Mouse (Mus musculus): ENCODE measurements around the gene Calb2. TPM values are rescaled to one million over a fixed set of nuclear protein-coding genes. Genes with fewer than 3 reads are reported as not detected.

The Calb2 gene
- polyA plus RNA-seq (2015; fragmentation: Nextera tagmentation; extraction: Ambion mirVana): 0.21 TPM in 1 of 2 replicates, not detected in the other

DNA sequence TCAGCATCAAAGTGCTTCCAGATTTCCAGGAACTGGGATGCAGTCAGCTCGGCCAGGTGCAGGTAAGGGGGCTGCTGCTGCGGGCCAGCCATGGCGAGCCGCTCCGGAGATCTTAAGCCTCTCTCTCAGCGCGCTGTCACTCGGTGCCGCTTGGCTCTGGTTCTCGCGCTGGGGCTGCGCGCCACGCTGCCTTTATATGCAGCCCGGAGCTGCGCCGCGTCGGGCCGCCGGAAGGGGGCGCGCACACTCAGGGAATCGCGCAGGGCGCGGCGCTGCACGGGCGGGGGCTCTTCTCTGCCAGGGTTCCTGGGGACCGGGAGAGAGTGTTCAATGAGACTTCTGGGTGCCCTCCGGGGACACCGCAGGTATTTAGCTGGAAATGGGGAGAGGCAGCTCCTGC lies at the start of gene Calb2:
Gene Calb2, minus strand, starts transcription at position 165 of the 400 bp plus-strand sequence.
- H3K9me3 ChIP-seq (replicated peaks): no peaks in the 10 kb centered on the region
- under 1% methylated on average over 33 of the region's 33 CpGs for WGBS
- H3K27ac ChIP-seq: no peak within 1 kb of the TSS
- H3K4me1 ChIP-seq: peaks cover 7% of the 10 kb centered on the region; the same call in 1 of the 2 replicates
- H3K4me3 ChIP-seq (replicated peaks): 0 out of 2 replicates have a peak within 1 kb of the TSS, but pooled peaks have one; percentile 0
- ATAC-seq (replicated peaks; ENCODE audit: low FRiP score): peak; percentile 71; the same call in 1 of the 2 replicates
- no peaks in the 10 kb centered on the region for H3K36me3 ChIP-seq
- peaks cover 42% of the 10 kb centered on the region for H3K27me3 ChIP-seq
- H3K4me2 ChIP-seq: peak within 1 kb of the TSS; percentile 40
- H3K9ac ChIP-seq: no peak within 1 kb of the TSS

DNA sequence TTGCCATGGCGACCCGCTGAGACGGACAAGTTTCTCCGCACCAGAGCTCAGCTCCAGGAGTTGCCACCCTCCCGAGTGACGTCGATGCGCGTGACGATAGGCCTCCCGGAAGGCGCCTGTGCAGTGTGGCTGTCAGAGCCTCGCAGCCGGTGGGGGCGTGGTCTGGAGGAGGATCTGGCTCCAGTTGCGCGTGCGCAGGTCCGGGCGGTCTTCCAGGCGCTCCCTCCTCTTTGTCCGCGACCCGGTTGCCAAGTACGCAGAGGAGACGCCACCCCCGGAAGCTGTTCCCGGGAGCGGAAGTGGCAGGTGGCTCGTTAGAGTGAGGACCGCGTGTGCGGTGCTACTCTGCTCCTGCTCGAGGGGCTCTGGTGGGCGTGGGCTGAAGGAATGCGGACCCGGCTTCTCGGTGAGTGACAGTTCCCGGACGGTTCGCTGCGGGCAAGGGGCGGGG lies 49.7 kb upstream of the Calb2 start:
- Histone ChIP-seq H3K9me3 (replicated peaks) (no peaks in the 10 kb centered on the region), H3K27me3 (no peaks in the 10 kb centered on the region; the same call in 1 of the 2 replicates), H3K4me2 (peak overlapping the region; percentile 84), H3K4me3 (replicated peaks) (peak overlapping the region; percentile 77), H3K27ac (peak overlapping the region; percentile 67), H3K36me3 (peaks cover 21% of the 10 kb centered on the region), H3K9ac (peak overlapping the region; percentile 41), H3K4me1 (peaks cover 16% of the 10 kb centered on the region)
- WGBS: under 1% methylated on average over 43 of the region's 43 CpGs
- peak; percentile 99 for ATAC-seq (replicated peaks; ENCODE audit: low FRiP score)

DNA sequence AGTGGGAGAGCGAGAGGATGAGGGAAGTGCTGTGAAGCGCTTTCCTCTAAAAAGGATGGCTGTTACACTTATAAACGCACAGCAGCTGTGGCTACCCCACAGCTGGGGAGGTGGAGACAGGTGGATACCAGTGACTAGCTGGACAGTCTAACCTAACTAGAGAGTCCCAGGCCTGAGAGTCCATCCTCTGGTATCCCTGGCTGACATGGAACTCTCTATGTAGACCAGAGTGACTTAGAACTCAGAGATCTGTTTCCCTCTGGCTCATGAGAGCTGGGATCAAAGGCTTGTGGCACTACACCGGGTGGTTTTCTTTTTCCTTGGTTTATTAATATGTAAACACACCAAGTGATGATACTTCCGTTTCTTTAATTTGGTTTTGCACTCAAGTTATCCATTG lies 49.2 kb upstream of the Calb2 start:
- H3K9ac ChIP-seq: no peak overlapping the region

DNA sequence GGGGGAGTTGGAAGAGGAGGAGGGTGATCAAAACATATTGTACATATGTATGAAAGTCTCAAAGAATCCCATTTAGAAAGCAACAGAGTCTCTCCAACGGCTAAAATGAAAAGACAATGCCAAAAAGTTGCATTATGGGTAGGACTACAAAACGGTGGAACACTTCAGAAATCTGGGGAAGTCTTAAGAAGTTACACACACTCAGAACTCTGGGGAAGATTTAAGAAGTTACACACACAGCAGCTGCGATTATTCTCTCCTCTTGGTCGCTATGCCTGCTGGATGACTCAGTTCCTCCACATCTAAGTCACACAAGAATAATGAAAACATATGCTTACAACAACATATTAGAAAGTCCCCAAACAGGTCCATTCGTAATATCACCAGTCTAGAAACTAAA lies 48.2 kb upstream of the Calb2 start:
- H3K36me3 ChIP-seq: peaks cover 7% of the 10 kb centered on the region
- no peaks in the 10 kb centered on the region; the same call in 1 of the 2 replicates for H3K27me3 ChIP-seq
- no peak for ATAC-seq (replicated peaks; ENCODE audit: low FRiP score)
- no peaks in the 10 kb centered on the region for H3K9me3 ChIP-seq (replicated peaks)
- H3K4me1 ChIP-seq: peaks cover 16% of the 10 kb centered on the region
- H3K27ac ChIP-seq: no peak overlapping the region
- 78% methylated on average over 5 of the region's 5 CpGs for WGBS
- H3K9ac ChIP-seq: no peak overlapping the region
- no peak overlapping the region for H3K4me3 ChIP-seq (replicated peaks)
- H3K4me2 ChIP-seq: no peak overlapping the region

More for the DNA sequence above, 49.2 kb upstream of the Calb2 start:
- peaks cover 16% of the 10 kb centered on the region for H3K36me3 ChIP-seq
- no peaks in the 10 kb centered on the region for H3K9me3 ChIP-seq (replicated peaks)
- H3K4me2 ChIP-seq: peak overlapping the region; percentile 84
- H3K27me3 ChIP-seq: no peaks in the 10 kb centered on the region; the same call in 1 of the 2 replicates
- peak overlapping the region; percentile 77 for H3K4me3 ChIP-seq (replicated peaks)
- WGBS: 30% methylated on average over 5 of the region's 5 CpGs
- ATAC-seq (replicated peaks; ENCODE audit: low FRiP score): 0 out of 2 replicates have a peak, but pooled peaks have one; percentile 13
- H3K27ac ChIP-seq: no peak overlapping the region
- H3K4me1 ChIP-seq: peaks cover 16% of the 10 kb centered on the region

DNA sequence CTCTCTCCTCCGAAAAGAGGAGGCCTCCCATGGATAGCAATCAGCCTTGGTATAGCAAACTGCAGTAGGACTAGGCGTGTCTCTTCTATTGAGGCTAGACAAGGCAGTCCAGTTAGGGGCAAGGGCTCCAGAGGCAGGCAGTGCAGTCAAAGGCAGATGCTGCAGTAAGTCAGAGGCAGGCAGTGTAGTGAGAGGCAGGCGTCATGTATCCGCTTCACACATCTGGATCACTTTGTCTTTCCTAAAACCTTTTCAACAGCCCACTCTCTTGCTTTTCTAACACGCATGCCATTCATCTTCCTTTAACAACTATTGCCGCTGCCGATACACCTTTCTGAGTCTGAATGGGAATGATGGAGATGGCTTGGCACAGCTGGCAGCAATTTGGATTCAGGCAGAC lies 47.4 kb upstream of the Calb2 start, which contains the start of gene Cmtr2:
Gene Cmtr2, plus strand, starts transcription at position 301 of the 400 bp plus-strand sequence.
- H3K4me1 ChIP-seq: peaks cover 16% of the 10 kb centered on the region
- WGBS: 68% methylated on average over 7 of the region's 7 CpGs
- no peaks in the 10 kb centered on the region for H3K36me3 ChIP-seq
- H3K9ac ChIP-seq: no peak within 1 kb of the TSS
- H3K4me3 ChIP-seq (replicated peaks): no peak within 1 kb of the TSS
- H3K27ac ChIP-seq: no peak within 1 kb of the TSS
- ATAC-seq (replicated peaks; ENCODE audit: low FRiP score): no peak
- H3K4me2 ChIP-seq: no peak within 1 kb of the TSS
- H3K9me3 ChIP-seq (replicated peaks): no peaks in the 10 kb centered on the region
- H3K27me3 ChIP-seq: no peaks in the 10 kb centered on the region; the same call in 1 of the 2 replicates

DNA sequence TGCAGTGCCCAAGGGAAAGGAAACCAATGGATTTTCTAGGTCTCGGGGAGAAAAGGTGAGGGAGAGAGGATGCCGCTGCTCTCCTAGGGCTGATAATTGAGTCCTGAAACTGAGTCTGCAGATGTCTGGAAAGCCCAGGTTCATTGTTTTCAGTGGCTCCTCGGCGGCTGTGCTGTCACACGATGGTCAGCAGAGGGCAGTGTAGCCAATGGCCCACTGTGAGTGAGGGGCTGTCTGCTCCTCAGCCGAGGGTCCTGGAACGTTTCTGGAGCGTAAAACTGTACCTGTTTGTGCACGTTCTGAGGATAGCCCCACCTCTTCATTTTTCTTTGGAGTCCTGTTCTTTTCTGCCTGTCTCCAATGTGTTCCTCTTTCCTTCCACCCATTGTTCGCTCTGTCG lies 33.8 kb upstream of the Calb2 start:
- H3K4me1 ChIP-seq: no peaks in the 10 kb centered on the region
- H3K4me2 ChIP-seq: no peak overlapping the region
- no peak overlapping the region for H3K4me3 ChIP-seq (replicated peaks)
- H3K9ac ChIP-seq: no peak overlapping the region
- ATAC-seq (replicated peaks; ENCODE audit: low FRiP score): no peak
- no peak overlapping the region for H3K27ac ChIP-seq
- no peaks in the 10 kb centered on the region for H3K9me3 ChIP-seq (replicated peaks)
- H3K36me3 ChIP-seq: no peaks in the 10 kb centered on the region
- WGBS: 31% methylated on average over 11 of the region's 11 CpGs
- H3K27me3 ChIP-seq: 0 out of 2 replicates have a peak, but pooled peaks cover 3% of the 10 kb centered on the region

DNA sequence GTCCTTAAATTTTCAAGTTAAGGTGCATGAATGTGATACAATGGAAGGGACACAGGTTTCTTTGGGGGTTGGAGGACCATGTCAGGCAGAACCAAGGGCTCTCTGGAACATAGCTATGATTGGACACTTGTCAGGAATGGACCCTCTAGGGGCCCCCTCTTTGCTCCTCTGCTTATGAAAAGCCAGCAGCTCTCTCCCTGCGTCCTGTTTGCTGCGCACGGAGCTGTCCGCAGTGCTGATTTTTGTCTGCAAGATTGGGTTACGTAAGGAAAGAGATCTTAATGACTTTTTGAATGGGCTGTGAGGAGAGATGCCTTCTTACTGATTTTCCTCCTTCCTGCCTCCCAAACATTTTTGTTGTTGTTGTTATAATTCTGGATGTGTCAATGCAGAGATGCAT lies 28.7 kb upstream of the Calb2 start:
- Histone ChIP-seq H3K4me2 (no peak overlapping the region), H3K9ac (no peak overlapping the region), H3K4me1 (no peaks in the 10 kb centered on the region), H3K36me3 (no peaks in the 10 kb centered on the region), H3K9me3 (replicated peaks) (no peaks in the 10 kb centered on the region), H3K27ac (no peak overlapping the region), H3K27me3 (0 out of 2 replicates have a peak, but pooled peaks cover 3% of the 10 kb centered on the region), H3K4me3 (replicated peaks) (no peak overlapping the region)
- 2% methylated on average over 5 of the region's 5 CpGs for WGBS
- no peak for ATAC-seq (replicated peaks; ENCODE audit: low FRiP score)

DNA sequence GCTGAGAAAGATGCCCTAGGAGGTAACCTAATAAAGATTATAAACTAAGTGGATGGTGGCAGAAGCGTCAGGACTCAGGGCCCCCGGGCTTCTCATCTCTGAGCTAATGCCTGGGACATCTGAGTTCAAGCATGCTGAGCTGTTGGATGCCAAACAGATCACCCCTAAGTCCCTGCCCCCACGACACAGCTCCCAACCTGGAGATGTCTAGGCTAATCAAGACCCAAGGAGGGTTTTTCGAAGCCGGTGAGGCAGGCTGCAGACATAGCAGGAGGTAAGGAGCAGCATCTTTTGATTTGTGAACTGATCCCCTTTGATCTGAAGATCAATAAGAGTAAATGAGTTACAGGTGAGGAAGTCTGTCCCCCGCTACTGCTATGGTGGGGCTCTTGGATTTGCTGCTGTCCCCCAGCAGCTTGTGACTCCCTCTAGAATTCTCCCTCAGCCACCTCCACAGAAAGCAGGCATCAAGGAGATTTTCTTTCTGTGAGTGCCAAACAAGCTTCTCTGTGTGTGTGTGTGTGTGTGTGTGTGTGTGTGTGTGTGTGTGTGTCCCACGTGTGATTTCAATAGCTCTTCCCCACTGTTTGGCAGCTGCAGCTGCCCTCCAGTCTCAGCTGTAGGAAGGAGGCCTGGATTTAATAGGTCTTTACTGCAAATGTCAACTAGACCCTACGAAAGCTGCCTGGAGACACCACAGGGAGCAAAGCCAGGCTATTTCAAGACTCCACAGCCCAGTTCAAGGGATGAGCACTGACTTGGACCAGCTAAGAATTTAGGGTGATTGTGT lies 21.1 kb upstream of the Calb2 start:
- Histone ChIP-seq H3K9ac (no peak overlapping the region), H3K4me1 (no peaks in the 10 kb centered on the region), H3K4me3 (replicated peaks) (no peak overlapping the region), H3K4me2 (no peak overlapping the region), H3K27me3 (0 out of 2 replicates have a peak, but pooled peaks cover 2% of the 10 kb centered on the region), H3K36me3 (no peaks in the 10 kb centered on the region), H3K9me3 (replicated peaks) (no peaks in the 10 kb centered on the region), H3K27ac (no peak overlapping the region)
- WGBS: 30% methylated on average over 8 of the region's 8 CpGs
- no peak for ATAC-seq (replicated peaks; ENCODE audit: low FRiP score)

DNA sequence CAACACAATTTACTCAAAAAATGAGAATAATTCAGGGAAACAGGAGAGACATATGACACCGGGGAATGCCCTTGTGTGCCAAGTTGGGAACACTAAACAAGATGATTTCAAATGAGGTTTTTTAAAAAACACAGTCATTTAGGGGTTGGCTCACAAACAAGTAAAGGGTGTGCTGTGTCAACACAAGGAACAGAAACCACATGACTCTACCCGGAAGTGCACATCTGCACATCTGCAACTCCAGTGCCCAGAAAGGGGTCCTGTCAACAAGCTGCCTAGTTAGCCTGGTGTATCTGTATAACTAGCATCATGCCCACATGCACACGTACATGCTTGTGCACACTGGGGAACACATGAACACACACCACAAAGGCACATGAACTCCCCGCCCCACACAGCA lies 17.5 kb upstream of the Calb2 start:
- no peaks in the 10 kb centered on the region for H3K4me1 ChIP-seq
- no peaks in the 10 kb centered on the region for H3K36me3 ChIP-seq
- no peak for ATAC-seq (replicated peaks; ENCODE audit: low FRiP score)
- H3K4me3 ChIP-seq (replicated peaks): no peak overlapping the region
- 0 out of 2 replicates have a peak, but pooled peaks cover 2% of the 10 kb centered on the region for H3K27me3 ChIP-seq
- no peak overlapping the region for H3K4me2 ChIP-seq
- H3K27ac ChIP-seq: no peak overlapping the region
- WGBS: 86% methylated on average over 4 of the region's 4 CpGs
- H3K9me3 ChIP-seq (replicated peaks): no peaks in the 10 kb centered on the region
- H3K9ac ChIP-seq: no peak overlapping the region

DNA sequence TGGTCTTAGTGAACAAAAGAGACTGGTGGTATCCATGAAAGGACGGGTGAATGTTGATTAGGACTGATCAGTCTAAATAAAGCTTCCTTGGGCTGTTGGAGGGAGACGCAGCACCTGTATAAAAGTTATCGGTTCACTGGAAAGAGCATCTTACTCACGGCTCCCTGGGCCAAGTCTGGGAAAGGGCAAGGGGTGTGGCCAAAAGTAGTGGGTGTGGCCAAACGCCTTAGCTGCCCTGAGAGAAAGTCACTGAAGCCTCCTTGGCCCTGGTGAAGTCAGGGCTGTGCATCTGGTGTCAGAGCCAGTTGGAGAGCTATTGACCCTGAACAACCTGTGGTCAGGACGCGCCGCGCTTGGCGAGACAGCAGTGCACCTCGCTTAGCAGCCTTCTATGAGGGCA lies 15.7 kb upstream of the Calb2 start:
- H3K27ac ChIP-seq: no peak overlapping the region
- H3K9me3 ChIP-seq (replicated peaks): no peaks in the 10 kb centered on the region
- no peak overlapping the region for H3K4me2 ChIP-seq
- H3K36me3 ChIP-seq: no peaks in the 10 kb centered on the region
- H3K9ac ChIP-seq: no peak overlapping the region
- no peaks in the 10 kb centered on the region for H3K4me1 ChIP-seq
- no peak for ATAC-seq (replicated peaks; ENCODE audit: low FRiP score)
- no peak overlapping the region for H3K4me3 ChIP-seq (replicated peaks)
- H3K27me3 ChIP-seq: no peaks in the 10 kb centered on the region
- 16% methylated on average over 11 of the region's 11 CpGs for WGBS

DNA sequence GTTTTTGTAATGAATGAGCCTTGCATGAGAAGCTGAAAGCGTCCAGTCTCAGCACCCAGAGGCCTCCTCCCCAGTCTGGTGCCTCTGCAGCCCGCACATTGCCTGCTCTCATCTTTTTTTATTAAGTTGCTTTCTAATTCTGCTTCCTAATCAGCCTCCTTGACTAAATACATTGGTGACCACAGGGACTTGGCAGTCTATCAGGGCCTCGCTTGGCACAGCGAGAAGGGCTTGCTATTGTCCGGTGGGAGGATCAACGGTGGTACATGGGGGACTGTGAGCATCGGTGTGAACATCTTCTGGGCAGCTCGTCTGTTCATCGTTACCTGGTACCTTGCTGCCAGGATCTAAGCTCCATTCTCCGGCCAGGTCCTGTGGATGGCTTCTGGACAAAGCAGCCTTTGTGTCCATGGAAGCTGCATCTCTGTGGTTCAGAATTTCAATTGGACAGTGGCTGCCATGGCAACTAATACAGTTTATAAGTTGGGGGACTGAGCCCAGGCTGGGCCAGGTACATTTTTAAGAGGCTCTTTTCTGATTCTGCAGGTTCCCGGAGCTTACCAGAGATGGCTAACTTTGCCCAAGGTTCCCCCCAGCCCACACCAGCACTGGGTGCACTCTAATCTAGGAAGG lies 14.8 kb upstream of the Calb2 start:
- no peak for ATAC-seq (replicated peaks; ENCODE audit: low FRiP score)
- Histone ChIP-seq H3K4me1 (0 out of 2 replicates have a peak, but pooled peaks cover under 1% of the 10 kb centered on the region), H3K9me3 (replicated peaks) (no peaks in the 10 kb centered on the region), H3K27ac (no peak overlapping the region), H3K9ac (no peak overlapping the region), H3K4me2 (no peak overlapping the region), H3K27me3 (no peaks in the 10 kb centered on the region), H3K4me3 (replicated peaks) (no peak overlapping the region), H3K36me3 (no peaks in the 10 kb centered on the region)
- 91% methylated on average over 11 of the region's 11 CpGs for WGBS

Measured in kidney, embryonic 15.5 days (tissue).